Mouse (Mus musculus): ENCODE results near the gene Actr3. TPM values are rescaled to one million over a fixed set of nuclear protein-coding genes. Genes with fewer than 3 reads are reported as not detected.

The Actr3 gene
- polyA plus RNA-seq, 1 experiment from 2014 or later: 227 TPM

DNA sequence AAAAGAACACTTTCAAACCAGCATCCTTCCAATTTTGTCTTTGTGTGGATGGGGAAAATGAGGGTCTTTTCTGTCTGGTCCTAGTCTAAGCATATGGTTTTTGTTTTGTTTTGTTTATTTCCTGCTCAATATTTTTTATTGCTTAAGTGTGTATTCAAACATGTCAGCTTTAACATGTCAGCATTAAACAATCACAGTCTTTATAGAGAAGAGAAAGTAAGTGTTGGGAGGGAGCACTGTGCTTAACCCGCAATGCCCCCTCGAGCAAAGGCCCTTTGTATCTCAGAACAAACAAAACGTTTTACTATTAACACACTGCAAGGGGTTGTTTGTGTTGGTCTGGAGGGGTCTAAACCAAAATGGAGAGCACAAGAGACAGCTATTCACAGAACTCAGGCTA is 47.2 kb downstream of the Actr3 start:
- no peak overlapping the region for H3K9ac ChIP-seq (ENCODE audit: low read depth, low read length)
- H3K4me1 ChIP-seq (replicated peaks; ENCODE audit: insufficient read depth, low read length): no peaks in the 10 kb centered on the region
- DNase-seq (ENCODE audit: low spot score) (peak; percentile 65), ATAC-seq (replicated peaks; ENCODE audit: low FRiP score, low read depth) (no peak)
- no peaks in the 10 kb centered on the region for H3K27me3 ChIP-seq (ENCODE audit: insufficient read depth, low read length)
- no peak overlapping the region for H3K4me3 ChIP-seq (replicated peaks; ENCODE audit: low read depth, low read length)
- WGBS: 31% methylated on average over 3 of the region's 3 CpGs
- H3K4me2 ChIP-seq (ENCODE audit: low read length): no peak overlapping the region
- no peak overlapping the region for H3K27ac ChIP-seq
- no peaks in the 10 kb centered on the region for H3K9me3 ChIP-seq (replicated peaks; ENCODE audit: low read length)
- 0 out of 2 replicates have a peak, but pooled peaks cover 9% of the 10 kb centered on the region for H3K36me3 ChIP-seq (ENCODE audit: insufficient read depth, low read length)
- TF ChIP-seq CTCF (IDR thresholded peaks at IDR 0.05; ENCODE audit: low read depth): no peak

DNA sequence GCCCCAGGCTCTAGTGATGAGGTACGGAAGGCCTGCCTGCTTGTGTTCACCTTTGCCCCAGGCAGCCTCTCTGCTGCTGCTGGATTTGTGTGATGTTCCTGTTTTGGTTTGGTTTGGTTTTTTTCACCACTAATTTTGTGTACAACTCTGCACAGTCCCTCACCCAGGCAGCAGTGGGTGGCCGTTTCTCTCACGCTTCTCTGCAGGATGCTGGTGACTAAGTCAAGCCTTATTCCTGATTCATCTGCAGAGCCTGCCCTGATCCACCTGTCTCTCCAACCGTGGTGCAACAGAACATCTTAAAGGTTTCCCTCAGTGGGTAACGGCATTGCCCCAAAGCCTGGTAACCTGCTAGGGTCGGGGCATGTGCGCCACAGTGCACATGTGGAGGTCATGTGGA is 49.3 kb downstream of the Actr3 start:
- 76% methylated on average over 7 of the region's 7 CpGs for WGBS
- no peaks in the 10 kb centered on the region for H3K36me3 ChIP-seq (ENCODE audit: insufficient read depth, low read length)
- no peaks in the 10 kb centered on the region for H3K27me3 ChIP-seq (ENCODE audit: insufficient read depth, low read length)
- DNase-seq (ENCODE audit: low spot score): no peak
- no peak overlapping the region for H3K9ac ChIP-seq (ENCODE audit: low read depth, low read length)
- no peaks in the 10 kb centered on the region for H3K9me3 ChIP-seq (replicated peaks; ENCODE audit: low read length)
- H3K4me3 ChIP-seq (replicated peaks; ENCODE audit: low read depth, low read length): no peak overlapping the region
- no peak overlapping the region for H3K4me2 ChIP-seq (ENCODE audit: low read length)
- TF ChIP-seq CTCF (IDR thresholded peaks at IDR 0.05; ENCODE audit: low read depth): no peak
- H3K4me1 ChIP-seq (replicated peaks; ENCODE audit: insufficient read depth, low read length): no peaks in the 10 kb centered on the region
- ATAC-seq (replicated peaks; ENCODE audit: low FRiP score, low read depth): no peak
- no peak overlapping the region for H3K27ac ChIP-seq

DNA sequence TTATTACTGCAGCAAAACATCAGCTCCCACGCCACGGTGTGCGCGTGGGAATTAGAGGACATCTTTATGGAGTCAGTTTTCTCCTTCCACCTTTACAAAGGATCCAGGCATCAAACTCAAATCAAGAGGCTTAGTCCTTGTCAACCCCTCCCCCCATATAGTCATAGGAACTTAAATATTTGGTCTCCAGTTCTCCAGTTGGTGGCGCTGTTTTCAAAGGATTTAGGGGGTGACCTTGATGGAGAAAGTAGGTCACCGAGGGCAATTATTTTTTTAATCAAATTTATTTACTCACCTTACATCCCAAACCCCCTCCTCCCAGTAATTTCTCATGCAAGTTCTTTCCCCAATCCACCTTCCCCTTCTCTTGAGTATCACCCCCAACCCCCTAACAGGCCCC is 52.9 kb downstream of the Actr3 start:
- Histone ChIP-seq H3K9ac (ENCODE audit: low read depth, low read length) (no peak overlapping the region), H3K27ac (no peak overlapping the region), H3K36me3 (ENCODE audit: insufficient read depth, low read length) (no peaks in the 10 kb centered on the region), H3K27me3 (ENCODE audit: insufficient read depth, low read length) (no peaks in the 10 kb centered on the region), H3K4me3 (replicated peaks; ENCODE audit: low read depth, low read length) (no peak overlapping the region), H3K4me2 (ENCODE audit: low read length) (no peak overlapping the region), H3K9me3 (replicated peaks; ENCODE audit: low read length) (no peaks in the 10 kb centered on the region), H3K4me1 (replicated peaks; ENCODE audit: insufficient read depth, low read length) (no peaks in the 10 kb centered on the region)
- DNase-seq (ENCODE audit: low spot score) (no peak), ATAC-seq (replicated peaks; ENCODE audit: low FRiP score, low read depth) (no peak)
- WGBS: 70% methylated on average over 6 of the region's 6 CpGs
- peak; percentile 43; the same call in 1 of the 2 replicates for TF ChIP-seq CTCF (IDR thresholded peaks at IDR 0.05; ENCODE audit: low read depth)

DNA sequence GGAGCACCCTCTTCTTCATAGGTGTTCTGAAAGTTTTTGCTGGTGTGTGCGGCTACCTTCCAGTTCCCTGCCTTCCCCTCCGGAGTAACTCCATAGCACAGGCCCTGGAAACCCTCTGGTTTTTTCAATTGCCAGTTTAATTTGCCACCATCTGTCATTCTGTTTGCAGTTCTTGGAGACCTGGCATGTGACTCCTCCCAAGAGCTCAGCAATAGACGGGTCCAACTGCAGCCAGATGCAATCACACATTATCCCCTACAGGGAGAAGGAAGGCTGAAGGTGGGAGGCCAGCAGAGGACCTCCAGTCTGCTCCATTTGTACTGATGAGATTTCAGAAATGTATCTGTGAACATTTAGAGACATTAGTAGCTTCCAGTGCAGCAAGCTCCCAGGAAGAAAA is 56.6 kb downstream of the Actr3 start:
- ATAC-seq (replicated peaks; ENCODE audit: low FRiP score, low read depth): no peak
- Histone ChIP-seq H3K36me3 (ENCODE audit: insufficient read depth, low read length) (no peaks in the 10 kb centered on the region), H3K27ac (no peak overlapping the region), H3K9ac (ENCODE audit: low read depth, low read length) (no peak overlapping the region), H3K4me2 (ENCODE audit: low read length) (no peak overlapping the region), H3K4me3 (replicated peaks; ENCODE audit: low read depth, low read length) (no peak overlapping the region), H3K4me1 (replicated peaks; ENCODE audit: insufficient read depth, low read length) (no peaks in the 10 kb centered on the region), H3K9me3 (replicated peaks; ENCODE audit: low read length) (no peaks in the 10 kb centered on the region), H3K27me3 (ENCODE audit: insufficient read depth, low read length) (no peaks in the 10 kb centered on the region)
- TF ChIP-seq CTCF (IDR thresholded peaks at IDR 0.05; ENCODE audit: low read depth): no peak
- DNase-seq (ENCODE audit: low spot score): no peak
- WGBS: 63% methylated on average over 3 of the region's 3 CpGs

DNA sequence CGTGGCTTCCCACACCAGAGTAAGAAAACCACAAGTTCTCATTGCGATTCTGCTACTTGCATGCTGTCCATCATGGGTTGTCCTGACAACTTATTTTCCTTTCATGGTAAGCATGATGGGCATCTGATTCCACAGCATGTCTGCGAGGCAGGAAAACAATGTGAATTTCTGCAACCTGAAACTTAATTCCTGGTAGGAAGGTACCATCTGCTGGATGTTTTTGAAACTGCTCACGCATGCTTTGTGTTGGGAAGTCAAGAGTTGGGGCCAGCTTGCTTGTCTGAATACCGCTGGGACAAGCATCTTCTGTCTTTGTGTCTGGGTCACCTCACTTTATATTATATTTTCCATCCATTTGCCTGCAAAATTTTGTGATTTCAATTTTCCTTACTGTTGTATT is 62.7 kb downstream of the Actr3 start:
- H3K9ac ChIP-seq (ENCODE audit: low read depth, low read length): no peak overlapping the region
- H3K36me3 ChIP-seq (ENCODE audit: insufficient read depth, low read length): no peaks in the 10 kb centered on the region
- no peak for ATAC-seq (replicated peaks; ENCODE audit: low FRiP score, low read depth)
- WGBS: 59% methylated on average over 5 of the region's 5 CpGs
- no peaks in the 10 kb centered on the region for H3K27me3 ChIP-seq (ENCODE audit: insufficient read depth, low read length)
- no peak overlapping the region for H3K4me3 ChIP-seq (replicated peaks; ENCODE audit: low read depth, low read length)
- no peak overlapping the region for H3K27ac ChIP-seq
- TF ChIP-seq CTCF (IDR thresholded peaks at IDR 0.05; ENCODE audit: low read depth): peak; percentile 67
- DNase-seq (ENCODE audit: low spot score): peak; percentile 53
- no peaks in the 10 kb centered on the region for H3K9me3 ChIP-seq (replicated peaks; ENCODE audit: low read length)
- no peak overlapping the region for H3K4me2 ChIP-seq (ENCODE audit: low read length)
- H3K4me1 ChIP-seq (replicated peaks; ENCODE audit: insufficient read depth, low read length): no peaks in the 10 kb centered on the region

DNA sequence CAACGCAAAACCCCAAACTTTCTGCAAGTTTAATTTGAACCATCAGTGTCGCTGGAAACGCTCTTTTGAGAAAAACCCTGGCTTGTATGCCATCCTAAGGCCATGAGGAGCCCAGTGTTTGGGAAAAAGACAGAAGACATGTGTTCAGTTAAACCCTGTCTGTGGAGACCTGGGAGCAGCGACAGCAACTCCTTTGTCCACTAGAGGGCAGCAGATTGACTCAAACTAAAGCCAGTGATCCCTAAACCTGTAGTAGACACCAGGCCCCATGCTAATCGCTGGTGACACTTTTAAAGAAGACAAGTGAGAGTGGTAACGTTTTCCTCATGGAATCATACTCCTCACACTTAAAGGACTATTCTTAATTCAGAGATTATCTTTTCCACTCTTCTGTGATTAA is 64.7 kb downstream of the Actr3 start:
- H3K27me3 ChIP-seq (ENCODE audit: insufficient read depth, low read length): no peaks in the 10 kb centered on the region
- no peak overlapping the region for H3K4me3 ChIP-seq (replicated peaks; ENCODE audit: low read depth, low read length)
- ATAC-seq (replicated peaks; ENCODE audit: low FRiP score, low read depth) (peak; percentile 49; the same call in 1 of the 2 replicates), DNase-seq (ENCODE audit: low spot score) (peak; percentile 88)
- peak; percentile 92 for TF ChIP-seq CTCF (IDR thresholded peaks at IDR 0.05; ENCODE audit: low read depth)
- H3K9me3 ChIP-seq (replicated peaks; ENCODE audit: low read length): no peaks in the 10 kb centered on the region
- no peaks in the 10 kb centered on the region for H3K4me1 ChIP-seq (replicated peaks; ENCODE audit: insufficient read depth, low read length)
- H3K4me2 ChIP-seq (ENCODE audit: low read length): no peak overlapping the region
- no peak overlapping the region for H3K9ac ChIP-seq (ENCODE audit: low read depth, low read length)
- H3K27ac ChIP-seq: no peak overlapping the region
- WGBS: 31% methylated on average over 6 of the region's 6 CpGs
- H3K36me3 ChIP-seq (ENCODE audit: insufficient read depth, low read length): no peaks in the 10 kb centered on the region

DNA sequence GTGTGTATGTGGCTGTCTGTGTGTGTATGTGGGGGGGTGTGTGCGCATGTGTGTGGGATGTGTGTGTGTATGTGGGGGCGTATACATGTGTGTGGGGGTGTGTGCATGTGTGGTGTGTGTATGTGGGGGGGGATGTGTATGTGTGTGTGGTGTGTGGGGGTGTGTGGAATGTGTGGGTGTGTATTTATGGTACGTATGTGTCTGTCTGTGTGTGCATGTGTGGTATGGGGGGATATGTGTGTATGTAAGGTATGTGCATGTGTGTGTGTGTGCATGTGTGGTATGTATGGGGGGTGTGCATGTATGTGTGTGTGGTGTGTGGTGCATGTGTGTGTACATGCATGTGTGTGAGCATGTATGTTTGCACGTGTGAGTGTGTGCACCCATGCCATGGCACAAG is 70.0 kb downstream of the Actr3 start:
- Histone ChIP-seq H3K4me3 (replicated peaks; ENCODE audit: low read depth, low read length) (no peak overlapping the region), H3K4me2 (ENCODE audit: low read length) (no peak overlapping the region), H3K36me3 (ENCODE audit: insufficient read depth, low read length) (no peaks in the 10 kb centered on the region), H3K27ac (no peak overlapping the region), H3K9me3 (replicated peaks; ENCODE audit: low read length) (no peaks in the 10 kb centered on the region), H3K9ac (ENCODE audit: low read depth, low read length) (no peak overlapping the region), H3K4me1 (replicated peaks; ENCODE audit: insufficient read depth, low read length) (no peaks in the 10 kb centered on the region), H3K27me3 (ENCODE audit: insufficient read depth, low read length) (no peaks in the 10 kb centered on the region)
- TF ChIP-seq CTCF (IDR thresholded peaks at IDR 0.05; ENCODE audit: low read depth): no peak
- DNase-seq (ENCODE audit: low spot score): no peak
- no peak for ATAC-seq (replicated peaks; ENCODE audit: low FRiP score, low read depth)
- 83% methylated on average over 4 of the region's 4 CpGs for WGBS
